Mouse (Mus musculus): Measurements from ENCODE around the gene Pcsk5.

Pcsk5 gene

DNA sequence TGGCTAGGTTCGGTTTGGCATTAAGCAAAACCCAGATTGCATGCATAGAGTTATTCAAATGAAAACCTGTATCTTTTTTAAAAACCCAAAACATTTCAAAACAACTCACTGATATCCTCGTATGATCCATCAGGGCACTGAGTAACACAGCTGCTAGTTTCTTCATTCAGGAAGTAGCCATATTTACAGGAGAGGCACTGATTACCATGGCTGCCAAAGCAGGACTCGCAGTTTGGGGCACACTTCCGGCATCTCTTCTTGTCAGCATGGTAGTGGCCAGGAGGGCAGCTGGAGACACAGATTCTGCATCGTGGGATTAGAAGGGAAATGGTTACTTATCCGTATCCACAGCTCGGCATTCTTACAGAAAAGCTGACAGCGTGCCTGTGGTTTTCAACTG lies 265.1 kb downstream of the Pcsk5 start:
- DNase-seq (ENCODE audit: low spot score), result no peak

DNA sequence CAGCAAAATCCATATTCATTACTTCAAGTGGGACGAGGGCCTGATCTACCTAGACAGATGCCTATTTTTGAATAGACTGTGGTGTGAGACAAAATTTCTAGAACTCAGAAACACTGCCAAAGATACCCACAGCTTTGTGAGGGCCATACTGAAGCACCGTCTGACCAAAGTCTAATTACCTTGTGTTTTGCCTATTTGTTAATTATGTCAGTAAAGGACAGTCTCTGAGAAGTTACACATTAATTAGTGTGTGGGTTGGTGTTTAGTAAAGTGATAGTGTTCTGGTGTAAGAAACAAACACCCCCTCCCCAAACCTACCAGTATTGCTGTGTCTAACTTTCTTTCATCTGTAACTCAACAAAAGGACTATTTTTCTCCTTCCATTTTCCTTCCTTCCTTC lies 266.5 kb downstream of the Pcsk5 start:
- DNase-seq (ENCODE audit: low spot score), result no peak

DNA sequence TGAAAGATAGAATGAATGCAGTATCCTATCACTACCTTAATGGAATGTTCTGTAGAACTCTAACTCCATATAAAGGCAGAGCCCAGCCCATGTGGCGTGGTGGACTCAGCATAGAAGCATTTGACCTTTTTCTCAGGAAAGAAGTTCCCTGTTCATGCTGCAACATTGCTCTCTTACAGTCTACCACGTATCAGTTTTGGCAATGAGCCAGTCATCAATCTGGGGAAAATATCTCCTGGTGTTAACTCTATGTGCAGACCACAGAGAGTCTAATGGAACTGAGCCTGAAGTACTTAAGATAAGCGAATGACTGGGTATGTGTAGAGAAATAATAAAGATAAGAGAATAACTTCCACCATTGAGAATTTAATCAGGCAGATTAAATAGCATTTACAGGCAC lies 270.2 kb downstream of the Pcsk5 start:
- DNase-seq (ENCODE audit: low spot score), result no peak

DNA sequence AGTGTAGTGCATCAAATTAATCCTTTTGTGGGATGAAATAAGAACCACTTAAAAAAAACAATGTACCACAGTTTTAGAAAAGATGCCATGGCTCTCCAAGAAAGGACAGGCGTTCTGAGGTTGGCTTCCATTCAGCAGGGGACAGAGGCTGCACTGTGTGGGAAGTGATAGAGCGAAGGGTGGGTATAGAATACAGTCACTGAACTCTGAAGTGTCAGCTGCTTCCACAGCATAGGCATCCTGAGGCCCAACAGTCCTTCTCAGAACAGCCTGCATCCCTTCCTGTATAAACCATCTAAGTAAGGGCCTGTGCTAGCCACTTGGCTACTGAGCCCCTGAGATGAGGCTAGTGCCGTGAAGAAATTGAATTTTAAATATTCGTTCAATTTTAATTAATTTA lies 271.3 kb downstream of the Pcsk5 start:
- no peak for DNase-seq (ENCODE audit: low spot score)

DNA sequence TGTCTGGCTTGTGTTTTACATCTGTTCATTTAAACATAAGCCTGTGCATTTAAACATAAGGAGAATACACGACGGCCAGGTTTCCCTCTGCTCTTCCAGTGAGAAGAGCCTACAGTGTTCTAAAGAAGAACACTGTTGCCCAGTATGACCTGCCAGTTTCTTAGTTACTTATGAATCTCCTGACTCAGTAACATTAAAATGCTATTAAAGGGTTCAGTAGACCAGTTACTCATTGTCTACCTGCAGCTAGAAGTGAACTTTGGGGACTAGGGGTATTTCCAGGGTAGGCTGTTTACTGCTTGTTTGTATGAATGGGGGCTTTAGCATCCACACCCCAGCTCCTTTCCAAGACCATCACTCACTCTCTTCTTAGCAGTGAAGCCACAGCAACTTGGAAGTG lies 278.7 kb downstream of the Pcsk5 start:
- no peak for DNase-seq (ENCODE audit: low spot score)

DNA sequence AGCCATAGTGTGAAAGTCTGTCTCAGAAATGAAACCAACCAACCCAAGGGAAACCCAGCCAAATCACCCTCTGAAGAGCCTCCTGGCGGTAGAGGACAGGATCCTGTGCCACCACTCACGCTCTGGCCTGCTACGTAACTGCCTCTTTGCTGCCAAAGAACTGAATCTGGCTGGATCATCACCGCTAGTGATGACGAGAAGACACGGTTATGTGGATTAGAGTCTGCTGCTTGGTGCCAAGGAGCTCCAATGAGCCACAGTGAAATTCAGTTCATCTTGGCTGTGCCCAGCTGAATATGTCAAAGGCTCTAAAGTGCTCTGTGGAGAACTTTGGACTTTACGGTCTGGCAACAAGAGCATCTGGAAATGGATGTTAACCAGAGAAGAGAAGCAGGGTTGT lies 282.3 kb downstream of the Pcsk5 start:
- DNase-seq (ENCODE audit: low spot score), result no peak

DNA sequence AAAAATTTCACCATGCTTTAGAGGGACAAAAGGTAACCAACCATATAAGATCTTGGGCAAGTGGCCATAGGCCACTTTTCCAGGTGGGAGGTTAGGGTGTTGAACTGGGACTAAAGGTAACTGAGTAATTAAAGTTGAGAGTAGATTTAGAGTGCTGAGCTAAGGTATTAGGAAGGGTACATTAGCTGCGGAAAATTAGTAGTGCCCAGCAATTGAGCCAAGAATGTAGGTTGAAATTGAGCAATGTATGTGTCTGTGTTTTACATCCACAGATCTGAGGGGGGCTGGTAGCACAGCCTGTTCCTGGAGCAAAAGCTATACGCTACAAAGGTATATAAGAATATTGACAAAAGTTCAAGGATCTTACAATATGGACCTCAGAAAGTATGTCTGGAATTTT lies 282.9 kb downstream of the Pcsk5 start:
- no peak for DNase-seq (ENCODE audit: low spot score)

DNA sequence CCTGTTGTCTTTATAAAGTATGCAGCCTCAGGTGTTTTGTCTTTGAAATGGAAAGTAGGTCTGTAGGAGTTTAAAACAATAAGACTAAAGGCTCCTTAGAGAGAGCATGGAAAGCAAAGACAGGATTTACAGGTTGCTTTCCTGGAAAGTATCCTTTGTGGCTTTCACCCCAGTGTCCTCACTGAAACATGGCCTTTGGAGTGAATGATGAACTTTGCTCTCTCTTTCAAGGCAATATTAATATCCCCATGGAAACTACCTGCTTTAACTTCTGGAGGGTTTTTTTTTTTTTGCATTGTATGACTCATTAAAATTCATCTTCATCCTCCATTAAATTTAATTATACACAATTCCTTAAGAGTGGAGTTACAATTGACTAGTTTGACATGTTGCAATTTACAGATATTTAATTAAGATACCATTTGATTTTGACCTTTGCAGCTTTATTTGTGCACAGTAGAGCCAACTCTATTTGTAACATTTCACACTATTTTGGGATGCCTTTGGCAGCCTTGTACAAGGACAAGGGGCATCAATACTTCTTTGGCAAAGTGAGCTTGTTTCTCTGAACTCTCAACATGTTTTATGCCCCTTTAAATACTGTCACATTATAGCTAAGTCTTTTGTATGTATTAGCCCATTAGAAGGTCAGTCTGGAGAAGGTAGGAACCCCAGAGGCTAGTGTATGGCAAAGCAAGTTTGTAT lies 283.9 kb downstream of the Pcsk5 start:
- DNase-seq (ENCODE audit: low spot score), result no peak

DNA sequence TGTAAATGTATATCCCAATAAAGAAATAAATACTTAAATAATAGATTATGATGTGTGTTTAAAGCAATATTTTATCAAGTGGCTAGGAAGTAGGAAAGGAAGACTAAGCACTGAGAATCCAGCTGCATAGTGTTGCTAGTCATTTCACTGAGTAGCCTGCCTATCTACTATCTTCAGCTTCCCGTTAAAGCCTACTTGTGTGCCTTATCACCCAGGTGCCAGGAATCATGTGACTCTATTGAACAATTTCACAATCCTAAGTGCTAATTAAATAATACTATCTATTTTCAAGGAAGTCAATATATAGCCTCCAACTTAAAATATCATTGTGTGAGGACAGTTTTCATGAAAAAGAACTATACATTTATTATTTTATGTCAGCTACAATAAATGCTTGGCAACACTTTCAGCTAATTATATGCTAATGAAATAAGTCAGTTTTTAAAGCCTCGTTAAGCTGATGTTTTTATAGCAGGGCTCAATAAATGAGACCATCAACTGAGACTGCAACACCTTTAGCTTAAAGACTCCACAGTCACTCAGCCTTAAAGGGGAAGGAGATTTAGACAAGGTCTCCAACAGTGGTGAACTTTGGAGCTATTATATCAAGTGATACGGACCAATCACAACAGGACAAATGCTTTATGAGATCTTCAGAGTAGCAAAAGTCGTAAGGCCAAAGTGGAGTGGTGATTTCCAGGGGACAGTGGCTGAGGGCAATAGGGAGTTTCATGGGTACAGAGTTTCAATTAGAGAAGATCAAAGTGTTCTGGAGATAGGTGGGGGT lies 308.5 kb downstream of the Pcsk5 start:
- DNase-seq (ENCODE audit: low spot score), result no peak

DNA sequence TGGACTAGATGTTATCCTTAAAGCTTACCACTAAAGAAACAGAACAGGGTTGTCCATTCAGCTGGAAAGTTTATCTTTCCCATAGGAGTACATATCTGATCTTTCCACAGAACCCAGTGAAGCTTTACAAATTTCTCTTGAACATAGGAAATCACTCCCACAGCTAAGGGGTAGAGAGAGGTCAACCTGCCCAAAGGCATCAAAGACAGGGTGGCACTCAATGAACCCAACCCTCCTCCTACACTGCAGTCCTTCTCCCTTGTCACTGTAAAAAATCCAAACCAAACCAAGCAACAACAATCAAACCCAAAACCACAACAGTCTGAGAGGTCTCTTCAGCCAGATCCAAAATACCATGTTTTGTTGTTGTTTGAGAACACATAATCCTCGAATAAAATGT lies 311.9 kb downstream of the Pcsk5 start:
- DNase-seq (ENCODE audit: low spot score), result no peak

DNA sequence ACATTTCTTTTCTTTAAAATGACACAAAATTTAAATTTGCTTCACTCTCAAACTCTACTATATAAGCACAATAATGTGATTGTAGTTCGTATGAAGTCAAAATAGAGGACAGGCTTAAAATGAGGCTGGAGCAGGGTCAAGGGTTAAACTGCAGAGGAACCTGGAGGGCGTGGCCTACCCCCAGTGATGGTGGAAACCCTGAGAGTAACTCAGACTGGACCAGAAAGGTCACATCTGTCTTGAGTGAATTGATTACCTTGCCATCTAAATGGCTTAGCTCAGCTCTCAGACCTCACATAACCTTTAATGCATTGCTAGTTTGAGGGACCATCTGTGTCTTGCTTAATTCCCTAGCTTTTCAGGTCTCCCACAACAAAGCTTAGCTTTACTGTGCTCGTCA lies 323.0 kb downstream of the Pcsk5 start:
- no peak for DNase-seq (ENCODE audit: low spot score)

DNA sequence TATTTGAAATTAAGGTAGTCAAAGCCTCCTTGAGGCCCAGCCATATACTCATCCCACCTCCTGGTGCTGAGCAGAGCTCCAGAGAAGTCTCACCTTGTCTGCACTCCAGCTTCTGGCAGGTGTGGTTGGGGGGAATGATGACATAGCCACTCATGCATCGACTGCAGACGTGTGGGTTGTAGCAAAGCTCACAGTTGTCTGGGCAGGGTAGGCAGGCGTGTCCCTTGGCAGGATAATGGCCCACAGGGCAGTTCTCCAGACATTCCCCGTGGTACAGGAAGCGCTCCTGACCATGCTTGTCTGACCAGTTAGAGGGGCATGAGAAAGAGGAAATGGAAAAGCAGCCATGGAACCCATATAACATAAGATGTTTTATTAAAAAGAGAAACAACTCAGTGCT lies 326.1 kb downstream of the Pcsk5 start:
- no peak for DNase-seq (ENCODE audit: low spot score)

DNA sequence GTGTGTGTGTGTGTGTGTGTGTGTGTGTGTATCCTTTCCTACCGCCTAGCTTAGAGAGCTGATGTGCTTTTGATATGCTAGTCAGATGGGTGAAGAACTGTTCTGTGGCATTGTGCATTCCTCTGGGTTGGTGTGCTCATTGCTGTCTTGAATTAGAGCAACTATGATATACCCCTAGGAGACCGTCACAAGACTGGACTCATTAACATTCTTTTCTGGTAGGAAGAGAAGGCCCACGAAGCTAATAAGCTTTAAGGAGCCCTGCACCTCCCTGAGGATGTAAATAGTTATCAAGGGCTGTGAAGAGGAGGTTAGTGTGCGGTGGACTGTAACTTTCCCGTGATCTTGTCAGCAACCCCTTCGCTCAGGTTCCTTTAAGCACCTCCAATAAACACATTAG lies 333.2 kb downstream of the Pcsk5 start:
- DNase-seq (ENCODE audit: low spot score), result no peak

DNA sequence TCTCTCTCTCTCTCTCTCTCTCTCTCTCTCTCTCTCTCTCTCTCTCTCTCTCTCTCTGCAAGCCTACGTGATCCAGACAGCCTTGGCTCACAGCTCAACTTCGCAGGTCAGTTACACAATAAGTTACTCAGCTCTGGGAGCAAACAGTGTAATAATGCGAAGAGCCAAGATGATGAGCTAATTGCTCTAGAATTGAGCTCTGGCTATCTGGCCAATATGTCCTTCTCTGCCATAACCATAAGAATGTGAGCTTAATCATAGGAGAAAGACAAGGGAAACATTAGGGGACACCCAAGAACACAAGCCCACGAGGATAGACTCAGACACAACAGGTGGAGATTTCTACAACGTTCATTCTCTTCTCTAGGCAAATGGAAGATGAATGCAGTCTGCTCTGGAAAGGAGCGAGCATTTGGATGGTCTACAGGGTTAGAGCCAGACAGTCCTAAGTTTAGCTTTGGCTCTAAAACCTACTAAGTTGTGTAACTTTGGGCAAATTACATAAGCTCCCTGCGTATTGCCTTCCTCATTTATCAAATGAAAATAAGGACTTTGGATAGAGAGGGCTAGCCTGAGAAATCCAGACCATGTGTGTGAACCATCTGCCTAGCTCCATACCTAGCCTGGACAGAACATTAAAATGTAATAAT lies 338.7 kb downstream of the Pcsk5 start:
- DNase-seq (ENCODE audit: low spot score), result no peak

DNA sequence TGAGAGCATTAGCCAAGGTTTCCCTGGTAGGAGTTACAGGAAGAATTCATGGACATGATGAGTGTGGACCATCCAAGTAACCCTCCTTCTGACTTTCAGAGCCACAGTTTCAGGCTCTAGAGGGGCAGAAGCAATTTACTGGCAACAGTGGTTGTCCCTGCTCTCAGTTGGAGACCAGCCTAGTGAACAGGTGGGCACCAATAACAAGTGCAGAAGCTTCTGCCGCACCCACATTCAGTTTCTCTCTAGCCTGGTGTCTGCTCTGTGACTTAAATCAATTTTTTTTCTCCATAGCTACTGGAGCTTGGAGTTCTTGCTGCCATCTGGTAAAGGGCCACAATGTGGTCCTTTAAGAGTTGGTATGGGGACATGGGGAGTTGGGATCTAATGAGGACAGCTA lies 341.3 kb downstream of the Pcsk5 start:
- DNase-seq (ENCODE audit: low spot score), result no peak

DNA sequence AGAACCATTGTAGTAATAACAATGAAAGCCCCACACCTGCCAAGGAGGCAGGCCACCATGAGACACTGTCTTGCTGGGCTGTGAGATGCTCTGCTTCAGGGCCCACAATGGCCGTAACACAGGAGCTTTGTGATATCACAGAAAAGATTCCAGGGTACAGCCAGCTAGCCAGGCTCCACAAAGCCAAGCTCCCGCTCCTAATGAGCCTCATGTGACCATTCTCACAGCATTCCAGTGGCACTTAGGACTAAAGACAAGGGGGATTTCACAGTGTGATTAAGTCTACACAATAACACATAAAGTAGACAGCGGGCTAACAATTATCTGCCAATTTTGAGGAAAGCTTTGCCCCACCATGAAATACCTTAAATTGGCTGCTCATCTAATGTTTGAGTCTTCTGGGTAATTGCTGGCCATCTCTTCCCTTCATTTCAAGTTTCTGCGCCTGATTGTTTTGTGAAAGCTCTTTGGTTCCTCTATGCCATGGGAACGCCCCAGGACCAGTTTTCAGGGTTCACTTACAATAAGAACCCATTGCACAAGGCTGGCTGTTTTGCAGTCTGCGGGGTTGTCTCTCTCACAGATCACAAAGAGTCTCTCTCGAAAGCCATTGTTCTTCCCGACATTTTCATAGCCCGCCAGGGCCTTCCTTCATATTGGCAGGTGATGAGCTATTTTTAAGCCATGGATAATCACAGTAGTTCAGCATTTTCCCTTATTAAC lies 345.4 kb downstream of the Pcsk5 start:
- no peak for DNase-seq (ENCODE audit: low spot score)

DNA sequence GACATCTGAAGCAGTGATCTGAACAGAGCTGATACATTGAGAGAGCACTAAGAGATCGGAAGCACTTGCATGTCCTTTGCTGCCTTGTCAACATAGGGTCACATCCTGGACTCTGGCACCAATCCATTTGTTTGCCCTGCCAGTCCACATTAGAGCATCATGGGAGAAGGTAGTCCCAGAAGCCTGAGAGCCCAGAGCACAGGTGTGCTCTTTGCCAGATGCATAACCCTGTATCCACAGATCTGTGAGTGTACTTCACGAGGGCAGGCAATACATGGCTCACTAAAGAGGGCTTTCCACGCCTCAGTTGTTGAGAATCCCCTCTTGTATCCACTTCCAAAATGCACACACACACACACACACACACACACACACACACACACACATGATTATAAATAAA lies 346.1 kb downstream of the Pcsk5 start:
- no peak for DNase-seq (ENCODE audit: low spot score)

DNA sequence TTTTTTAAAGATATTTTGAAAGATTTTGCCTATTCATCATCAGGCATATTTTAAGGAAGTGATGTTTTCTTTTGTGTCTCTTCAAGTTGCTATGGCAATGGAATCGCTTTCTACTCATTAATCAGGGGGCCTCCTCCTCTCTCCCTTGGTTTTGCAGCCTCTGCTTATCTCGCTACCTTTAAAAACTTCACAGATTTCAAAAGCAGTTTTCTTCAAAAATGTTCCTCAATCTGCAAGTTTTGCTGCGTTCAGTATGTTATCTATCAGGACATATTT lies 347.6 kb downstream of the Pcsk5 start:
- DNase-seq (ENCODE audit: low spot score), result no peak

DNA sequence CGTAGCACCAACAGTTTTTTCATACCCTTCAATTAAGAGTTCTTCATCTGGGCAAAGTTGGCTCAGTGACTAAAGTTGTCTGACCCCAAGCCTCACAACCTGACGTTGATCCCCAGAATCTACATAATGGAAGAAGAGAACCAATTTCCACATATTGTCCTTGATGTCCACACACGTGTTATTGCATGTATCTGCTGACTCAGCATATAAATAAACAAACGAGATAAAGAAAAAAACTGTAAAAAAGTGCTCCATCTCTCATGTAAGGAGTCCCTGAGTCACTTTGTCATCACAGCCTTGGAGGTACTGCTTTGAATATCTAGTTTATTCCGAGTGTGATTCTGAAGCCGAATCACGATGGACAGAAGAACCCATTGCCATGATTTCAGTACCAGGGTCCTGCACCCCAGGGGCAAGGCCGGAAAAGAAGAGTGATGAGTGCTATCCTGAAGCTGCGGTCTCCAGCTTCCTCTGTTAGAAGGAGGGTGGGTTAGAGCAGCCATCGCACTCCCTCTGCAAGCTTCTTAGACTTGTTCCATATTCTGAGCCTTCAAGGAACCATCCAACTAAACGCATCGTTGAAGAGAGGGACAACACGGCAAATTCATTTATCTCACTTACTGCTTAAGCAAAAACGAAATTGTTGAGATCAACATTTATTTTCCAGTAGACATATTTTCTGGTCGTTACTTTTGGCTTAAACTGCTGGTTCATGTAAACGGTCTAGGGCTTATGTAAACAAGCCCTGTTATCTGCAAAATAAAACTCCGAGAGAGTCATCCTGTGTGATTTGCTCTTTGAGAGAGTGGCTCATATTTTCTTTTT lies 348.2 kb downstream of the Pcsk5 start:
- DNase-seq (ENCODE audit: low spot score), result no peak

DNA sequence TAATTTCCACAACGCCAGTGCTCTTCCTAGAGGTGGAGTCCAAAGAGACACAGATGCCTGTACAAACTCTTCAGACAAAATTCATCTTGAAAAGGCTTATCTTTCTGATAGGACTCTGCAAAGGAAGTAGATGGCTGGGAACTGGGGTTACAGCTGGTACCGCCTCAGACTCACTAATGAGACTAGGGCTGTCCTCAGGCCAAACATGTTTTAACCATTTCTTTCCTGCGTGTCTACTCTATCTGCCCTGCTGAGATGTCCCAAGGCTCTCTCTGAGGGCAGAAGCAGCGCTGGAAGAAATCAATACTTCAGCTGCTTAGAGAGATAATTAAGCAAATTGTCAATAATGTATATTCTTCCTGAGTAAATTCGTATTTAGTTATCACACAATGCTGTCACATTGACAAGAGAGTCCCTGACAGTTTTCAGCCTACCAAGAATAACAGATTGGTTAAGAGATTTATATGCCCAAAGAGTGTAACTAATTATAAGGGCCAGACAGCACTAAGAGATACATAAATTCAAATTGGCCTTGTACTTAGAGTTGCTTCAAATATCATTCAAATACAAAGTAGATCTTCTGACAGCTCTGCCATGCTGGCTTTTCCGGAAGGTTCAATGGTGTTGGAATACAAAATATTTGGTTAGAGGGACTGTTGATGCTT lies 355.2 kb downstream of the Pcsk5 start:
- no peak for DNase-seq (ENCODE audit: low spot score)

DNA sequence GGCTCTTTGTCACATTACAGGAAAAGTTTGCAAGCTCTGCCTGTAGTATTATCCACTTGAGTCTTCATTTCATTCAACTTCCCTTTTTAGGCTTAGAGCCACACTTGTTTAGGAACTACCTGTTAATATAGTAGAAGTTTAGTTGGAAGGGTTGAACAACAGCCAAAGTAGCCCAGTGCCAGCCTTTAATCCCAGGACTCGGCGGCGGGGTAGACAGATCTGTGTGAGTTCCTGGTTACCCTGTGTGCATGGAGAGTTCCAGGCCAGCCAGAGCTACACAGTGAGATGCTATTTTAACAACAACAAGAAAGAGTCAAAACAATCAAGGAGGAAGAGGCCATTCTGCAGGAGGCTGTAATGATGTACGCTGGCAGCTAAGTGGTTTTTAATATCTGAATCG lies 358.0 kb downstream of the Pcsk5 start:
- DNase-seq (ENCODE audit: low spot score), result no peak

DNA sequence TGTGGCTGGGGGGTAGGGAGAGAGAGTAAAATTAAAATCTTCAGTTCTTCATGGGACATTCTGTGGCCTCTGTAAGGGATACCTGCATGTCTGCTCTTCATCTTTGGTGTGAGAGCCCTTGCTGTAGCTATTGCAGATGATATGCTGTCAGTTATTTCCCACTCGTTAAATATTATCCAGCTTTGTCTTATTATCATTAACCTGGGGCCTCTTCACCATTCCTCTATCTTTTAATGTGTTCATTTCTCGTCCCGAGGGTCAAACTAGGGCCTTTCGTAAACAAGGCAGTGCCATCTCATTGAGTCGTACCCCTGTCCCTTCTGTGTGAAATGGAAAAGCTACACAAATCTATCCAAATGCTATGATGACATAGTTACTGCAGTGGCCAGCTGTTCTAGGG lies 361.4 kb downstream of the Pcsk5 start:
- DNase-seq (ENCODE audit: low spot score), result no peak
